Mouse (Mus musculus): ENCODE data around the gene Ksr2.

DNA sequence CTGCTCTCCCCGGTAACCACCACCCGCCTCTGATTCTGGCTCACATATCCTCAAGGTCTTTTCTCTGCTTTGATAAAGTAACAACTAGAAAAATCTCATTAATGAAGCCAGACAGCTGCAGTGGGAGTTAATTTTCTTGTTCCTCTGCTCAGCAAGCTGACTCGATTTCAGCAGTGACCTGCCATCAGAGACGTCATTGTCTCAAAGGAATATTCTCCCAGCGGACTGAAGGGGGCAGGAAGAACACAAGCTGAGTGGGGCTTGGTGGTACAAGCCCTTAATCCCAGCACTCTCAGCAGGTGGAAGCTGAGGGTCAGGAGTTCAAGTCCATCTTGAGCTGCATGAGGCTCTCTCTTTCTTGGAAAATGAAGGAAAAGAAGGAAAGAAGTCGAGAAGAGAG lies 244.8 kb downstream of the Ksr2 start:
- TF ChIP-seq FLI1 (IDR thresholded peaks at IDR 0.05; ENCODE audit: low read length): no peak
- no peak for TF ChIP-seq GATA1 (IDR thresholded peaks at IDR 0.05; ENCODE audit: borderline replicate concordance, low read length)
